Mouse (Mus musculus) cerebellum, adult 9-11 months (tissue): ENCODE measurements at regions not wholly inside any gene's neighbourhood (a gene's known extent, or its start where the extent isn't known, plus 50 kb on each side); places are given as distances from the start of the nearest gene placed in this dataset.
A peak's percentile ranks its signal among the peaks of the same experiment; 100 is the strongest.

Source experiments
- DNase-seq: peaks from one replicate; pipeline ENCODE4 v3.0.0; 2022

DNA sequence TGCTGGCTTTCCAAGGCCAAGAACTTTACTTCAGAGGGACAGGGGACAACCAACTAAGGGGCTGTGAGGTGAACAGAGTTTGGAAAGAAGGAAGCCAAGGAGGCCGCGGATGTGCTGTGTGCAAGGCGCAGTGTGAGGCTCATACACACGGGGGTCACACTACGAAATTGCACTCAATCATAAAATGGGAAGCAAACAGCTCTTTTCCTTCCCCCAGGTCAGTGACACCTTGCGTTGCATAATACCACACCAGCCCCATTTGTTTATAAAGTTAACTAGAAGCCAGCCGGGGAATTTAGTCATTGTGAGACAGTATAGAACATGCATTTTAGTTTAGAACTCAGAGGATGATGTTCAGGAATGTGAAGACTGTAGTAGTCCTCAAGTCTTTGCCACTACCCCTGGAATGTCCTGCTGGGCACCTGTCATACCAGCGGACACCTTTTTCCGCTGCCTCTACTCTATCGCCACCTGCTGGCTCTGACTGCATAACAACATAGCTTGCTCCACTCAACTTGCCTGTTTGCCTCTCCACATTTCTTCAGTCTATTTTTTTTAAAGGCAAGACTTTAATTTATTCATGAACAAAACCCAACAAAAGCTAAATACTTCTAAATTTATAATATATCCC is 82.5 kb upstream of the Zfp648 start:
- DNase-seq = peak; percentile 55

DNA sequence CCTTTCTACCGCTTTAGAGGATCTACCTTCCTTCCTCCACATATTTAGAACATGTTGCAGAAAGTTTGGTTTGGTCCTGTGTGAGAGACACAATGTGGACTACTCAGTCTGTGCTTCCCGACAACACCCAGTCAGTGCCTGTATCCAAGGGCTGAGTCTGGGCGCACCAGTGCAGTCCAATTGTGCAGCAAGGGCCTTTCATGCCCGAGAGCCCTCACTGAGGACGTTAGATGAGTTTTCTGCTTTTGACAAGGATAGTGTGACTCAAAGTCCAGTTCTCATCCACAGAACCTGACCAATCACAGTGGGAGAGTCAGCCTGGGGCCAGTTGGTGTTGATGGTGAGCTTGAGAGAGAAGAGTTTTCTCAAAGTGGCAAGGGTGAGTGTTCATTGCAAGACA is 81.4 kb upstream of the Zfp648 start:
- DNase-seq = no peak

DNA sequence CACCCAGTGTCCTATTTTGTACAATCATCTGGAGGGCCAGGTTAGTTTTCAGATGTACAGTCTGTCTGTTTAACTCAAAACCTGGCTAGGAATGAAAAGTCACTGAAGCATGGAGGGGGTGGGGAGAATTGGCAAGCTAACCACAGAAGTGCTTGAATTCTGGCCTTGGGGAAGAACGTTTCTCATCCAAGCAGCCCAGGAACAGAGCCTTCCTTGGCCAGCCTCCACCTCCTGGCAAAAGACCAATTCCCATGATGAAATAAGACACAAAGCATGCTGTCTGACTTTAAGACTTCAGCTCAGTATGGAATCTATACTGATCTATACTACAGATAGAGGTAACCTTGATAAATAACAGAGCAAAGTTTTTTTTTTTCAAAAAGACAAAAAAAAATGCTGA is 80.3 kb upstream of the Zfp648 start:
- DNase-seq = peak; percentile 60

DNA sequence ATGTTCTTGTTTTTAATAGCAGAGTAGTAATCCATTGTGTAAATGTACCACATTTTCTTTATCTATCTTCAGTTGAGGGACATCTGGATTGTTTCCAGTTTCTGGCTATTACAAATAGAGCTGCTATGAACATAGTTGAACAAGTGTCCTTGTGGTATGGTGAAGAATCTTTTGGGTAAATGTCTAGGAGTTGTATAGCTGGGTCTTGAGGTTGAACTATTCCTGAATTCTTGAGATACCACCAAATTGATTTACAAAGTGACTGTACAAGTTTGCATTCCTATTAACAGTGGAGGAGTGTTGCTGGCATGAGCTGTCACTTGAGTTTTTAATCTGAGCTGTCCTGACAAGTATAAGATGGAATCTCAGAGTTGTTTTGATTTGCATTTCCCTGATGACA is 76.0 kb upstream of the Zfp648 start:
- DNase-seq = no peak

DNA sequence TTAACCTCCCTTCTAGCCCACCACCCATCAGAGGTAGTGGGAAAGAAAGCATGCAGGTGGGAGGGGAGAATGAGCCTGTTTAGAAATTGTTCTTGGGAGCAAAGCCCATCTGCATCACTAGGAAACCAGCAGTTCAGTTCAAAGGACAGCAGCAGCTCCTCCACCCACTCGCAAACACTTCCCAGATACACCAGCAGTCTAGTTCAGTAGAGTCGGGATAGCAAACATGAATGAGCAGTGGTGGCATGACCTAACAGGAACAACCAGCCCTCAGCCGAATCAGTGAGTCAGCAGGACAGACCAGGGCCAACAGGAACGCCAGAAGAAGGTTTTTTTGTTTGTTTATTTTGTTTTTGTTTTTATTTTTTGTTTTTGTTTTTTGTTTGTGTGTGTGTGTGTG is 74.5 kb upstream of the Zfp648 start:
- DNase-seq = no peak

DNA sequence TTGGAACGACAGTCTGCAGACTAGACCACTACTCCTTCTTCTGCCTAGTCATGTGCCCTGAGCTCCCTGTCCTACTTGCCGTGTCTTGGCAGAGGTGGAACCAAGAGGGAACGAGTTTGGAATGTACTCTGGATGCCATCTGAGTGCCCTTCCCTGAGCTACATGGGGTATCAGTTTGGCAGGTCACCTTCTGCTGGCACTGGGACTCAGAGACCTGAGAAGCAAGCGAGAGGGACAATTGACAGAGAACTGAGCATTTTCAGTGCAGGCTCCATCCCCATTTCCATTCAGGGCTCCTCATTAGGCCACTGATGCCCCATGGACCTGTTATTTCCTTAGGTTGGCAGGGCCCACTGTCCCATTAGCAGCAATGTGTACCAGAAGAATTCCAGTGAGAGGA is 61.5 kb upstream of the Zfp648 start:
- peak; percentile 52 for DNase-seq

DNA sequence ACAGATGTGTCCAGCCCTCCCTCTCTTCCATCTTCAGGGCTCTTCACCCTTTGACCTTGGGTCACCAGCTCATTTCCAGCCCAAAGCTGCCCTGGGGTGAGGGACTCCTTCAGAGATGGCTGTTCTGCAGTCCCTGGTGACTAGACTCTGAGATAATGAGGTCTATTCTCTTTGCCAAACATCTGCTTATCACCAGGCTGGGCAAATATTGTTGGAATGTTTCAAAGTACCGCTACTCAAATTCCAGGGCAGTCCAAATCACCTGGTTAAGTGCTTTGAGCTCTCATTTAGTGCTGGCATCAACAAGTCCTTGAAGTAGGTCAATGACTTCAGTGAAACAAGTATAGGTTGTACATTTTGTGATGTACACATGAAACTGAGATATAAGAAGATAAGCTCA is 57.3 kb upstream of the Zfp648 start:
- no peak for DNase-seq

DNA sequence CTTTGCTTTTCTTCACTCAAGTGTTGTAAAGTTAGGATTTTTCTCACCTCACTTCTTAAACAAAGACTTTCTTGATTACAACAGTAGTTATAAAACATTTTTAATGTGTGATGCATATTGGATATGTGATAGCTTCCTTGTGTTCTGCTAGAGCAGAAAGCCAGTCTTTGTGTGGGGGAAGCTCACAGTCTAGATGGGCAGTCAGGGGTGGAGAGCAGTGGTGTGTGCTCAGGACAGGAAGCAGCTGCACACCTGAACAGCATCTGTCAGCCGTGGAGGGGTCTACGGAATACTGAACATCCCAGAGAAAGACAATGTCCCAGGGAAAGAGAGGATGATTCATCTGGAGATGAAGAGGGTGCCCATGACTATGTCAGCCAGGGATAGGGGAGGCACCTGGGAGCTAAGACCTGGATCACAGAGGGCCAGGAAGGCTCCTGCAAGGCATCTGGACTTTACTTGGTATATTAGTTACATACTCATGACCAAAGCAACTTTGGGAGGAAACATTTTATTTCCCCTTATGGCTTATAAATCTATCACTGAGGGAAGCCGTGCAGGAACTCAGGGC is 53.9 kb upstream of the Zfp648 start:
- no peak for DNase-seq

DNA sequence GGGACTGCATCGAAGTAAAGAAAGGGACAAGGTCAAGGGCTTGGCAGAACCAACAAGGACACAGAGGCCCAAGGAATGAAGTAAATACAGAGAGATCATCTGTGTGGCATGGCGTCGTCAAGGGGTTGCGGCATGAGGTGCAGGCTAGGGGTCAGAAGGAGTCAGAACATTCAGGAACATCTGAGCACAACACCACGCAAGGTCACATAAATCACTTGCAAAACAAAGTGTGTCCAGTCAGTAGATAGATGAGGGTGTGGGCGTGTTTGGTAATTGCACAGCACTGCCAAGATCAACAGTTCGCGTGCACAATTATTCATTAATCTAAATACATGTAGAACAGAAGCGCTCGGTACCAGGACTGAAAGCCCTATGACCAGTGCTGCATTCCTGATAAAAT is 52.0 kb upstream of the Zfp648 start:
- DNase-seq = peak; percentile 10

DNA sequence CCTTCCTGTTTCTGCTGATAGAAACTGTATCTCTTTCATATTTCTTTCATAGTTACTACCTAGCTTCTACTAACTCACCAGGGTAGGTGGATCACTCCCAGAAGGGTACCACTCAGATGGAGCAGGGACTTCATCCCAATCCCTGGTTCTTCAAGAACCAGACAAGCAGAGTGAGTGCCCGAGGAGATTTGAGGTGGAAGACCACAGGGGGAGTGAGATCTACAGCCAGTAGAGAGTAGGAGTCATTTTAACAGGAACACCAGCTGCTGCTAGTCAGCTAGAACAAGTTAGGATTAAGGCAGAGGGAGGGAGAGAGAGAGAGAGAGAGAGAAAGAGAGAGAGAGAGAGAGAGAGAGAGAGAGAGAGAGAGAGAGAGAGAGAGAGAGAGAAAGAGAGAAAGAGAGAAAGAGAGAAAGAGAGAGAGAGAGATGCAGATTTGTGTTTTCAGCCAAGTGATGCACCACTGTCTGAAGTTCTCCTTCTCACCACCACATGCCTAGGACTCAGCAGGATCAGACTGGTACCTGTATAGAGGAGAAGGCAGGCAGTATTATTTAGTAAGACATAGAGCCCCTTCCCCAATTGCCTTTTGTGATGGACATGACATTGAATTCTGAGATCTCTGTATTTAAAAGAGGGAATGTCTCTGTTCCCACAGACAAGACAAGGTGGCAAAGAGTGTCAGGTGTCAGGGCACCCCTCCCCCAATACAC is 51.4 kb upstream of the Zfp648 start:
- no peak for DNase-seq

DNA sequence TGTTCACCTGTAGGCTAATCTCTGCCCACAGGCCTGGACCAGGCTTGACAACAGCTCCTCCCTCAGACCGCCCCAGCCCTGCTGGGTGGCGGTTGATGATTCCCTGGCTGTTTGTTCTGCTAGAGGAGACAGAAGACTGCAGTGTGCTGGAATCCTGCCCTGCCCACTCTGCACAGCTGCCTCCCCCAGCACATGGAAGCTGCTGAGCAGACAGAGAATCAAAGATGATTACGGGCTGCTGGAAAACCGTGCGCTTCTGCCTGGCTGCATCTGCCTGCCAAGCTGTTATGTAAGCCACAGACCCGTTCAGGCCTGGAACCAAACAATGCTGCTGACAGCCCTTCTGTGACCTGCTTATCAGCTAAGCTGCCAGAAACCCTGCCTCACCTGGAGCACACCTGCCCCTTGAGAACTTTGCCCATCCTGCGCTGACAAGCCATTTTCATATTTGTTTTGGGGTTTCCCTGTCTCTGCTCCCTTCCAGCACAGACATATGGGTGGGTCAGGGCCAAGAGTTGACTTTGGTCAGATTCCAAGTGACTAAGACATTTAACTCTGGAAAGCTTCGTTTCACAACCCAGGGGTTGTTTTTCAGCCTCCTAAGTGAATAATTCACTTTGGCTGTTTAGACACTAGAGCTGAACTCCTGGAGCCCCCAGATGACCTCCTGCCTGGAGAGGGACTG is 50.7 kb upstream of the Zfp648 start:
- DNase-seq = peak; percentile 81
